Mouse (Mus musculus): Measurements from ENCODE around the gene Pla2g4d.

Pla2g4d gene

DNA sequence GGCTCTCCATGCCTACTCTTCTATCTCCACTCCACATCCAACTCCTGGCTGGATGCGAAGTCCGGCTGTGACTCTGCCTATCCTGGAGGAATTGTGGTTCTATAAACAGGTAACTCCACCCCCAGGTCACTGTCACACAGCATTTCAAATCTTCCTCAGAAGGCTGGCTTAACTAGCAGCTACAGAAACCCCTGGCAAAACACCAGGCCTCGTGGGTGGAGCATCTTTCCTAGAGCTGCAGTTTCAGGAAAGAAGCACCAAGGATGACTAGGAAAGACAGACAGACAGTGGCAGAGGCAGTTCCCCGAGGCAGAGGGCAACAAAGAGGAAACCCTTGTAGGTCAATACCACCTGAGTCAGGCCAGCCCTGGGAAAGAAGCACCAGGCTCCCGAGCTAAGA lies at the start of gene Pla2g4d:
TSS of gene Pla2g4d (minus strand) at position 203 of the 400 bp plus-strand sequence.
- no peak for DNase-seq

DNA sequence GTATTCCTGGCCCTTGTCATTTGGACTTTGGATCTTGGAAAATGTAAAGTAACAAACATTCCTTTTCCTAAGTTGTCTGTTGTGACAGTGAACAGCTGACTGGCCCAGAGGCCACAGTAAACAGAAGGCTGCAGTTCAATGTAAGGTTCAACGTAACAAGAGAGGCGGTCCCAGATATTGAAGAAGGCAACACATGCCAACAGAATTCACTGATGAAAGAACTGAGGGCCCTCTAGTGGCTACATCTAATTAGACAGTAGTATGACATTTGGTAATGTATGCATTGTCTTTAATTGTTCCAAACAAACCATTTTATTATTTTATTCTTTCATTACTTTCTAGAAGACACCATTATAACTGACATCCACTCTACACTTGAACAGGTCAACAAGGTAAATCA lies 48.9 kb upstream of the Pla2g4d start:
- no peak for DNase-seq

GRCm38 (mm10) chr2:120331575-120331974 lies 42.6 kb upstream of the Pla2g4d start:
- no peak for DNase-seq

- DNase-seq = no peak
These were observed 26.1 kb upstream of the Pla2g4d start for GRCm38 (mm10) chr2:120315077-120315476.

DNA sequence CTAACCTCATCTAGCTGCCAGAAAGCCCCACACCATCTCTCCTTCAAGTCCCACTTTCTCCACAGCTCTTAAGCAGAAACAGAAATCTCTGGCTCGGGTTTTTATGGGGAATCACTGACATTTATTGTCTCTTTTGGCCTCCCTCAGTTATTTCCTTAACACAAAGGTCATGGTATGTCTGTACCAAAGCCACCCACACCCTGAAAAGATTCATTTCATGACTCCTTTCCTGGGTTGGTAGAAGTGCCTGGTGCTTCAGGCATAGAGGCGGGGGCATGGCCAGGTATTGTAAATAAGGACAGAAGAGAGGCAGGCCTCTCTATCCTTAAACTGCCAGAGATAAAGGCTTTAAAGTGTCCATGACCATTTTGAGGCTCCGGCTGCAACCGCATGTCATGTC lies 25.5 kb upstream of the Pla2g4d start:
- DNase-seq = no peak

- peak; percentile 25 to 27 for DNase-seq
These were observed 25.0 kb upstream of the Pla2g4d start, which contains the start of gene Pla2g4f for GRCm38 (mm10) chr2:120313976-120314375. TSS of gene Pla2g4f (minus strand) at chr2:120314165.

- DNase-seq = no peak
These were observed 23.4 kb upstream of the Pla2g4d start for GRCm38 (mm10) chr2:120312276-120312825.

- DNase-seq = no peak
These were observed 15.1 kb upstream of the Pla2g4d start for GRCm38 (mm10) chr2:120304113-120304512.

GRCm38 (mm10) chr2:120301076-120301475 lies 12.1 kb upstream of the Pla2g4d start:
- DNase-seq = no peak

- no peak for DNase-seq
These were observed 10.9 kb upstream of the Pla2g4d start for GRCm38 (mm10) chr2:120299866-120300265.

- DNase-seq = no peak
These were observed 7.2 kb upstream of the Pla2g4d start for GRCm38 (mm10) chr2:120296160-120296559.

- no peak for DNase-seq
These were observed 2.6 kb upstream of the Pla2g4d start for GRCm38 (mm10) chr2:120291471-120292078.

DNA sequence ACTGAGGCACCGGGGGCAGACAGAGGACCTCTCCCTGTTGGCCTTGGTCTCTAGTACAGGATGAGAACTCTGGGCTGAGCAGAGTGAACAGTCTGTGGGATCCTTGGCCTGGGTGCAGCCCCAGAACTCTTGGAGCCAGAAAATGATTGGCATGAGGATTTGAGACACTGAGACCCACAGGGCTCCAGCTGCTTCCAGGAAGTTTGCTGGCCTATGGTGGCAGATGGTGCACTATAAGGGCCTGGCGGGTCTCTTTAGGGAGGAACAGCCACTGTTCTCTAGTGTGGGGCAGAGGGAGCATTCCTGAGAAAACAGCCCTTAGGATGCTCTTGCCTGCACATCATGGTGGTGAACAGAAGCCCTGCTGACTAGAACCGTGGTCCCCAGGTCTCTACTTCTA lies 596 bp downstream of the Pla2g4d start:
- DNase-seq = peak; percentile 27 to 29

GRCm38 (mm10) chr2:120285639-120286038 lies 3.4 kb downstream of the Pla2g4d start:
- DNase-seq = peak; percentile 32 to 41

DNA sequence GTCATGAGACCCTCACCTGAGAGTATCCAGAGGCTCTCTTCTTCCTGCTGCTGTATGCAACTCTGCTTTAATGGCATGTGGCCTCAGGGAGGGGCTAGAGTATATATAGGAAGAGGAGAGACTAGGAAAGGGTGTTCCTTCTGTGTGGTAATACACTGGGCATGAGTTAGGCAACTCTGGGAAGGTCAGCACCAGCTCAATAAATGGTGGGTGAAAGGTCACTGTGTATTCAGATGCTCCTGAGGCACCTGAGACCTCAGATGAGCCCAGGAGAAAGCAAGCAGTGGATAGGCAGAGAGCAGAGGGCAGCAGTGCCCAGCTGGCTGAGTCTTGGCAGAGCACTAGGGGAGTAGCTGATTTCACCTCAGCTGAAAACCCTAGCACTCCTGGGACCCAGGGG lies 4.3 kb downstream of the Pla2g4d start:
- DNase-seq = no peak

GRCm38 (mm10) chr2:120284094-120284493 lies 4.9 kb downstream of the Pla2g4d start:
- DNase-seq = no peak

DNA sequence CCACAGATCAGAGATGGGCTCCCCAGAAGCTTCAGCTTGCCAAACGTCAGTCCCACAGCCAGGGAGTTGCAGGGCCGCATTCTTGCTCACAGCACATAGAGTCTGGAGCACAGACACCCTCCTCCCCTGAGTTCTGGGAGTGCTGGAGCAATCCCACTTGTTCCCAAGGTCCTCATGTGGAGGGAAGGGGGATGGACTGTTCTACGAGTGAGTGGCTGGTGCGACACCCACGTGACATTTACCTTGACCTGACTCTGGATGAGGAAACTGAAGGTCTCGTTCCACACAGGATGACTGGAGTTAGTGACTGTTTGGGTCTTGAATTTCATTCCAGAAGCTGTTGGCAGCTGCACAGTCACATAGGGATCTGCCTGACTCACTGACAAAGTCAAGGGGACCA lies 5.4 kb downstream of the Pla2g4d start:
- no peak for DNase-seq

GRCm38 (mm10) chr2:120281221-120281620 lies 7.8 kb downstream of the Pla2g4d start:
- DNase-seq = no peak

- DNase-seq = peak; percentile 81 to 84
These were observed 9.0 kb downstream of the Pla2g4d start for GRCm38 (mm10) chr2:120279961-120280360.

GRCm38 (mm10) chr2:120276951-120277350 lies 12.0 kb downstream of the Pla2g4d start:
- no peak for DNase-seq

DNA sequence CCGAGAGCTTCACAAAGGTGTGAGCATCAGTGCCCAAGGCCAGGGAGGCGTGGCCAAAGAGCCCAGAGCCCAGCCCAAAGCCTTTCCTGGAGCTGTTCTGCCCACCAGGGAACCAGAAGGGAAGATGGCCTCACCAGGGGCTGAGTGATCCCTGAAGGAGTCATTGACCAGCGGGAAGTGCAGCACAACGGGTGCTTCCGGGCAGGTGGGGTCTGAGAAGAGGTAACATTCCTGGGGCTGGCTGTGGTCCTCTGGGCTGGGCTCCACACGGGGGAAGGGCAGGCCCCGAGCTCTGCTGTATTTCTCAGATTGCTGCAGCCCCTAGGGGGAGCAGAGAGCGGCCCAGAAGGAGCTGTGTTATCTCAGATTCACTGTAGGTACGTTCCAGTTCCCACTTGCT lies 20.4 kb downstream of the Pla2g4d start:
- peak in 1 of 2 experiments; percentile 34 for DNase-seq

GRCm38 (mm10) chr2:120265523-120265922 lies 23.5 kb downstream of the Pla2g4d start:
- DNase-seq = peak in 1 of 2 experiments; percentile 53

GRCm38 (mm10) chr2:120264858-120265257 lies 24.1 kb downstream of the Pla2g4d start:
- no peak for DNase-seq

DNA sequence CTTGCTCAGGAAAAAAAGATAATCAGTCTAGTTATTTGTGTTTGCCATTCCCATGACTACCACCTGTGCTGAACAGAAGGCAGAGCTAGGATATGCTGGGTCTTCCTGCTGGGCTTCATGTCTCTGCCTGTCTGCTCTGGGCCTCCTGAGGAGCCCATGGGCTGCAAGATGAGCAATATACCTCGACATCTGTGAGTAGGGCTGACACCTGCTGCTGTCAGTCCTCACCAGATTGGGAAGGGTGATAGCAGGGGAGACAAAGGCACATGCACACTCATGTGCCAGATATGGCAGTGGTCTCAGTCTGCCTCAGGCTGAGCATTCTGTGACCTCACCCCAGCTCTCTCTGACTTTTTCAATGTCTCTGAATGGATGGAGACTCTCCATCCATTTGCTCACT lies 26.1 kb downstream of the Pla2g4d start:
- DNase-seq = peak; percentile 34 to 45

DNA sequence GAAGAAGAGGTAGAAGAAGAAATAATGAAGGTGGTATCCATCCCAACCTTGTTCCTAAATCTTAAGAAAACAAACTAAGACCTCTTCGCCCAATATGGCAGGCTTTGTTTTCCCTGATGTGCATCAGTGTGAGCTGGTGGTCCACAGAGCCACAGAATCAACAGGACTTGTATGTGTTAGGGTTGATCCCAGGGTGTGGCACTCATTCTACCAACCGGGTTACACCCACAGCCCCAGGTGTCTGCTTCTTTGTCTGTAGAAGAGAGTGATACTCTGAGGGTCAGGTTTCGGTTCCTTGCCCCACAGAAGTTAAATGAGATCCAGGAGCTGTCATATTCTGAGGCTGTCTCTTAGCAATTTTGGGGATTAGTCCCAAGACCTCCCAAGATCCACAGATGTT lies 27.7 kb downstream of the Pla2g4d start:
- no peak for DNase-seq
